Mouse (Mus musculus) gastrocnemius, adult 8-10 months (tissue): Measurements from ENCODE around the gene Cd59b. TPM values are rescaled to one million over a fixed set of nuclear protein-coding genes. Genes with fewer than 3 reads are reported as not detected.

Experiments used
- total RNA-seq, 4 experiments: library from RNA; stranded (reverse); gene quantifications; 2 replicates each; pipeline ENCODE4 v1.2.4; 2022

Gene Cd59b
- total RNA-seq, 4 experiments from 2014 or later = 1.2 to 2.8 (median 2.1) TPM

Other genes with a start within 250 kb of the Cd59b start
- 1 to 10 TPM; 3.4 to 9.1 (median 4.6) TPM for gene Lmo2, start 111.9 kb upstream of the Cd59b start, total RNA-seq
- 10 to 100 TPM; 46.4 to 51.8 (median 49.5) TPM for gene Fbxo3, start 42.1 kb upstream of the Cd59b start, total RNA-seq
- not detected for gene 4931422A03Rik, start 41.5 kb upstream of the Cd59b start, total RNA-seq
- under 1 TPM; 0.15 to 0.75 (median 0.44) TPM for gene Gm10912, start 4.0 kb upstream of the Cd59b start, total RNA-seq
- not detected for gene Gm10799, start 1.3 kb upstream of the Cd59b start, total RNA-seq
- 10 to 100 TPM; 13.5 to 19.4 (median 15.0) TPM for gene Cd59a, start 26.0 kb downstream of the Cd59b start, total RNA-seq
- 1 to 10 TPM in 1 of 4 experiments, under 1 TPM in 2, not detected in 1; 0.36 to 1.2 (median 0.63) TPM for gene A930018P22Rik, start 52.9 kb downstream of the Cd59b start, total RNA-seq